Mouse (Mus musculus) stomach, embryonic 15.5 days (tissue): ENCODE results near the gene Rpl26. TPM values are rescaled to one million over a fixed set of nuclear protein-coding genes. Genes with fewer than 3 reads are reported as not detected.

Experiments used
- ATAC-seq: fragments of 200-750 bp; cut with Nextera tagmentation; 2 replicates; pipeline ENCODE4 v1.8.0; 2017; ENCODE audit warnings: low read depth, moderate number of reproducible peaks, moderate TSS enrichment; ENCODE audit not compliant: insufficient read depth, low FRiP score
- H3K27ac ChIP-seq: fragments of 300-500 bp; sonication (generic); 2 replicates; pipeline ENCODE4 v1.5.1; 2015; ENCODE audit warnings: mild to moderate bottlenecking, inconsistent platforms
- H3K27me3 ChIP-seq: fragments of 300-500 bp; sonication (generic); replicated peaks from 2 replicates; pipeline ENCODE4 v1.6.1; 2015; ENCODE audit warnings: inconsistent platforms
- H3K36me3 ChIP-seq: fragments of 300-500 bp; sonication (generic); 2 replicates; pipeline ENCODE4 v1.6.1; 2015; ENCODE audit warnings: inconsistent platforms
- H3K4me1 ChIP-seq: fragments of 300-500 bp; sonication (generic); 2 replicates; pipeline ENCODE4 v1.6.1; 2015; ENCODE audit warnings: inconsistent platforms
- H3K4me2 ChIP-seq: fragments of 300-500 bp; sonication (generic); 2 replicates; pipeline ENCODE4 v1.6.1; 2015; ENCODE audit warnings: mild to moderate bottlenecking, inconsistent platforms
- H3K4me3 ChIP-seq: fragments of 300-500 bp; sonication (generic); replicated peaks from 2 replicates; pipeline ENCODE4 v1.5.1; 2015; ENCODE audit warnings: inconsistent platforms
- H3K9ac ChIP-seq: fragments of 300-500 bp; sonication (generic); 2 replicates; pipeline ENCODE4 v1.6.1; 2015; ENCODE audit warnings: inconsistent platforms
- H3K9me3 ChIP-seq: fragments of 300-500 bp; sonication (generic); 2 replicates; pipeline ENCODE4 v1.6.1; 2016; ENCODE audit warnings: inconsistent platforms
- WGBS: fragments of 180-500 bp; shearing (Covaris S2); methylation state at CpG from one replicate; pipeline ENCODE4 v1.1.7; 2015; 5-methylcytosine and 5-hydroxymethylcytosine counted together
- polyA plus RNA-seq: library from polyadenylated mRNA; unstranded; fragments of >200 nt; fragmentation: Nextera tagmentation; extraction: Ambion mirVana; gene quantifications from 2 replicates; pipeline ENCODE4 v1.2.1, GENCODE M21; 2015

Gene Rpl26
- polyA plus RNA-seq, 1 experiment from 2014 or later, result 1,066 TPM

- Histone ChIP-seq H3K9me3 (no peaks in the 10 kb centered on the region), H3K27me3 (peaks cover 3% of the 10 kb centered on the region; the same call in 1 of the 2 replicates), H3K27ac (no peak overlapping the region), H3K4me2 (no peak overlapping the region), H3K4me3 (no peak overlapping the region), H3K9ac (no peak overlapping the region), H3K36me3 (peaks cover 28% of the 10 kb centered on the region), H3K4me1 (peaks cover 9% of the 10 kb centered on the region)
- WGBS, result 91% methylated on average over 2 of the region's 2 CpGs
- ATAC-seq, result no peak
Observed at GRCm38 (mm10) chr11:68903775-68904174, 2.4 kb downstream of the Rpl26 start.

- H3K27ac ChIP-seq, result 0 out of 2 replicates have a peak overlapping the region, but pooled peaks have one; percentile 7
- H3K36me3 ChIP-seq, result peaks cover 28% of the 10 kb centered on the region
- H3K9ac ChIP-seq, result no peak overlapping the region
- ATAC-seq, result no peak
- no peak overlapping the region for H3K4me2 ChIP-seq
- 79% methylated on average over 8 of the region's 8 CpGs for WGBS
- H3K4me1 ChIP-seq, result peaks cover 9% of the 10 kb centered on the region
- no peaks in the 10 kb centered on the region for H3K9me3 ChIP-seq
- H3K4me3 ChIP-seq, result no peak overlapping the region
- H3K27me3 ChIP-seq, result peaks cover 3% of the 10 kb centered on the region; the same call in 1 of the 2 replicates
Observed at GRCm38 (mm10) chr11:68904375-68905137, 3.2 kb downstream of the Rpl26 start.

GRCm38 (mm10) chr11:68905138-68905531, 3.8 kb downstream of the Rpl26 start:
- H3K4me1 ChIP-seq, result peaks cover 9% of the 10 kb centered on the region
- peaks cover 28% of the 10 kb centered on the region for H3K36me3 ChIP-seq
- H3K9me3 ChIP-seq, result no peaks in the 10 kb centered on the region
- H3K4me3 ChIP-seq, result no peak overlapping the region
- H3K9ac ChIP-seq, result no peak overlapping the region
- WGBS, result 88% methylated on average over 3 of the region's 3 CpGs
- ATAC-seq, result no peak
- H3K4me2 ChIP-seq, result no peak overlapping the region
- H3K27me3 ChIP-seq, result no peaks in the 10 kb centered on the region
- 0 out of 2 replicates have a peak overlapping the region, but pooled peaks have one; percentile 7 for H3K27ac ChIP-seq

GRCm38 (mm10) chr11:68905665-68906460, 4.5 kb downstream of the Rpl26 start:
- no peak overlapping the region for H3K9ac ChIP-seq
- peaks cover 28% of the 10 kb centered on the region for H3K36me3 ChIP-seq
- peaks cover 7% of the 10 kb centered on the region for H3K4me1 ChIP-seq
- H3K27ac ChIP-seq, result no peak overlapping the region
- no peak overlapping the region for H3K4me3 ChIP-seq
- no peaks in the 10 kb centered on the region for H3K9me3 ChIP-seq
- no peak for ATAC-seq
- no peaks in the 10 kb centered on the region for H3K27me3 ChIP-seq
- no peak overlapping the region for H3K4me2 ChIP-seq
- 88% methylated on average over 9 of the region's 9 CpGs for WGBS

- no peaks in the 10 kb centered on the region for H3K9me3 ChIP-seq
- H3K27me3 ChIP-seq, result no peaks in the 10 kb centered on the region
- no peak overlapping the region for H3K4me2 ChIP-seq
- H3K4me3 ChIP-seq, result no peak overlapping the region
- H3K9ac ChIP-seq, result no peak overlapping the region
- H3K4me1 ChIP-seq, result peaks cover 12% of the 10 kb centered on the region
- 62% methylated on average over 4 of the region's 4 CpGs for WGBS
- no peak for ATAC-seq
- no peak overlapping the region for H3K27ac ChIP-seq
- peaks cover 28% of the 10 kb centered on the region for H3K36me3 ChIP-seq
Observed at GRCm38 (mm10) chr11:68906461-68906790, 5.0 kb downstream of the Rpl26 start.

GRCm38 (mm10) chr11:68907251-68907650, 5.9 kb downstream of the Rpl26 start:
- H3K4me3 ChIP-seq, result no peak overlapping the region
- WGBS, result 72% methylated on average over 3 of the region's 3 CpGs
- H3K4me2 ChIP-seq, result no peak overlapping the region
- no peaks in the 10 kb centered on the region for H3K27me3 ChIP-seq
- no peaks in the 10 kb centered on the region for H3K9me3 ChIP-seq
- H3K27ac ChIP-seq, result no peak overlapping the region
- H3K9ac ChIP-seq, result no peak overlapping the region
- peaks cover 28% of the 10 kb centered on the region for H3K36me3 ChIP-seq
- ATAC-seq, result no peak
- H3K4me1 ChIP-seq, result peaks cover 15% of the 10 kb centered on the region

- Histone ChIP-seq H3K4me1 (0 out of 2 replicates have a peak, but pooled peaks cover 9% of the 10 kb centered on the region), H3K4me2 (no peak overlapping the region), H3K27me3 (no peaks in the 10 kb centered on the region), H3K4me3 (no peak overlapping the region), H3K9ac (no peak overlapping the region), H3K36me3 (peaks cover 18% of the 10 kb centered on the region), H3K27ac (no peak overlapping the region), H3K9me3 (no peaks in the 10 kb centered on the region)
- no peak for ATAC-seq
- 45% methylated on average over 7 of the region's 7 CpGs for WGBS
Observed at GRCm38 (mm10) chr11:68908846-68909503, 7.6 kb downstream of the Rpl26 start.

- Histone ChIP-seq H3K27ac (peak overlapping the region; percentile 68), H3K4me3 (no peak overlapping the region), H3K4me2 (peak overlapping the region; percentile 6; the same call in 1 of the 2 replicates), H3K9ac (no peak overlapping the region), H3K9me3 (no peaks in the 10 kb centered on the region), H3K36me3 (no peaks in the 10 kb centered on the region), H3K27me3 (no peaks in the 10 kb centered on the region), H3K4me1 (0 out of 2 replicates have a peak, but pooled peaks cover 9% of the 10 kb centered on the region)
- WGBS, result 27% methylated on average over 14 of the region's 14 CpGs
- ATAC-seq, result no peak
Observed at GRCm38 (mm10) chr11:68911531-68912177, 10.3 kb downstream of the Rpl26 start.

GRCm38 (mm10) chr11:68914566-68914965, 13.2 kb downstream of the Rpl26 start:
- Histone ChIP-seq H3K4me1 (0 out of 2 replicates have a peak, but pooled peaks cover 9% of the 10 kb centered on the region), H3K27me3 (no peaks in the 10 kb centered on the region), H3K27ac (no peak overlapping the region), H3K4me3 (no peak overlapping the region), H3K9ac (no peak overlapping the region), H3K4me2 (no peak overlapping the region), H3K9me3 (no peaks in the 10 kb centered on the region), H3K36me3 (no peaks in the 10 kb centered on the region)
- WGBS, result 91% methylated on average over 4 of the region's 4 CpGs
- no peak for ATAC-seq

- ATAC-seq, result no peak
- Histone ChIP-seq H3K36me3 (no peaks in the 10 kb centered on the region), H3K27me3 (no peaks in the 10 kb centered on the region), H3K4me2 (no peak overlapping the region), H3K9me3 (no peaks in the 10 kb centered on the region), H3K9ac (no peak overlapping the region), H3K4me3 (no peak overlapping the region), H3K27ac (no peak overlapping the region), H3K4me1 (no peaks in the 10 kb centered on the region)
- WGBS, result 59% methylated on average over 3 of the region's 3 CpGs
Observed at GRCm38 (mm10) chr11:68923191-68923590, 21.8 kb downstream of the Rpl26 start.

- H3K36me3 ChIP-seq, result no peaks in the 10 kb centered on the region
- no peaks in the 10 kb centered on the region for H3K9me3 ChIP-seq
- H3K4me1 ChIP-seq, result no peaks in the 10 kb centered on the region
- no peak overlapping the region for H3K27ac ChIP-seq
- no peak for ATAC-seq
- H3K4me3 ChIP-seq, result no peak overlapping the region
- WGBS, result 75% methylated on average over 2 of the region's 2 CpGs
- H3K4me2 ChIP-seq, result no peak overlapping the region
- no peak overlapping the region for H3K9ac ChIP-seq
- H3K27me3 ChIP-seq, result no peaks in the 10 kb centered on the region
Observed at GRCm38 (mm10) chr11:68924749-68925148, 23.4 kb downstream of the Rpl26 start.
